Mouse (Mus musculus): ENCODE results near the gene Gm10964.

DNA sequence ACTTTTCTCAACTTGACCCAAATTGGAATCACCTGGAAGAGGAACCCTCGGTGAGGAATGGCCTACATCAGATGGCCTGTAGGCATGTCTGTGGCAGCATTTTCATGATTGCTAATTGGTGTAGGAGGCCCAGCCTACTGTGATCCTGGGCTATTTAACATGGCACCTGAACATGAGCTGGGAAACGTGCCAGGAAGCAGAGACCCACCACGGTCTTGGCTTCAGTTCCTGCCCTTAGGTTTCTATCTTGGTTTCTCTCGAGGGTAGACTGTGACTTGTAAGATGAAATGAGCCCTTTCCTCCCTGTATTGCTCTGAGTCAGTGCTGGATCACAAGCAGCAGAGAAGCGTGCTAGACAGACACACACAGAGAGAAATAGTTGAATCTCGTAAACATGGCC lies 34.5 kb upstream of the Gm10964 start:
- TF ChIP-seq CTCF (IDR thresholded peaks at IDR 0.05; ENCODE audit: low read depth, low read length) = no peak
- no peak for TF ChIP-seq EP300 (IDR thresholded peaks at IDR 0.05; ENCODE audit: insufficient read depth, low read depth, low read length)

All from ES-Bruce4 (cell line).